In the genomic region with DNA sequence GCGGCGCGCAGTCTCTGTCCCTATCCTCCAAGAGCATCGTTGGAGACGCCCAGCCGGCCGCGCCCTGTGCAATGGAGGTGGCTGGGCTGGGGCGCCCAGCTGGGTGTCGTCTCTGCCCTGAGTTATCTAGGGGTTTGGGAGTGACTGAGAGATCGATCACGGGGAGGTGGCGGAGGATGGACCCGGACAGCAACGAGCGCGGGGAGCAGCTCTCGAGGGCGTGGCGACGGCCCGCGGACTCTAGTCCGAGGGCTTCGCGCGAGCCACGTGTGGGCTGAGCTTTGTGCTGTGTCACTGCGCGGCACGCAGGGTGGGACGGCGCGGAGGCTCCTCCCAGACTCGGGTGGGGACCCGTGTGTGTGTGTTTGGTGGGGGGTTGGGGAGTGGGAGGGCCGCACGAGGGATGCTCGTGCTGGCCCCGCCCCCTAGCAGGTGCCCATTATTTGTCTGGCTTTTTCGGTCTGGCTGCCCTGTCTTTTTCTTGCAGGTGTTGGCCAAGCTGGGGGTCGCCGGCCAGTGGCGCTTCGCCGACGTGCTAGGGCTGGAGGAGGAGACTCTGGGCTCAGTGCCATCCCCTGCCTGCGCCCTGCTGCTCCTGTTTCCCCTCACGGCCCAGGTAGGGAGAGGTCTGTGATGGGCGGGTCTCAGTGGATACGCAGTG, we compare ENCODE assay signal across 8 mouse cellular contexts. TPM values are rescaled to one million over a fixed set of nuclear protein-coding genes. Genes with fewer than 3 reads are reported as not detected.
DNase-seq lines count a peak whose midpoint lies in the region; ATAC-seq and TF ChIP-seq lines count a peak whose summit lies in the region.

No protein-coding gene starts in this region.

- no peaks in the 10 kb centered on the region; the same call in none of the 2 replicates for H3K4me1 ChIP-seq in embryonic facial prominence, embryonic 11.5 days (ENCODE audit: control insufficient read depth, insufficient read depth, low read length)
- H3K4me1 ChIP-seq in heart, embryonic 15.5 days (replicated peaks) = peaks cover 25% of the 10 kb centered on the region
- no peaks in the 10 kb centered on the region; the same call in 1 of the 2 replicates for H3K4me1 ChIP-seq in lung, adult 2 months (ENCODE audit: control insufficient read depth, insufficient read depth, low read length)

- peak overlapping the region; percentile 57 for H3K9ac ChIP-seq in embryonic facial prominence, embryonic 11.5 days (replicated peaks; ENCODE audit: low read length)
- peak overlapping the region; percentile 41 for H3K9ac ChIP-seq in heart, embryonic 15.5 days

- peak overlapping the region; percentile 56 for H3K4me3 ChIP-seq in embryonic facial prominence, embryonic 11.5 days (ENCODE audit: low read depth, low read length)
- H3K4me3 ChIP-seq in heart, embryonic 15.5 days = peak overlapping the region; percentile 58
- peak overlapping the region; percentile 42 for H3K4me3 ChIP-seq in lung, adult 2 months (replicated peaks; ENCODE audit: extremely low read depth, low read depth, low read length)

- no peak overlapping the region for H3K27ac ChIP-seq in embryonic facial prominence, embryonic 11.5 days (replicated peaks; ENCODE audit: low read depth, low read length)
- no peak overlapping the region for H3K27ac ChIP-seq in heart, embryonic 15.5 days

- under 1% methylated on average over 51 of the region's 51 CpGs for WGBS in embryonic facial prominence, embryonic 11.5 days
- under 1% methylated on average over 51 of the region's 51 CpGs for whole genome bisulfite sequencing in heart, embryonic 15.5 days
- 2% methylated on average over 51 of the region's 51 CpGs for WGBS in lung, adult 2 months

- peaks cover 7% of the 10 kb centered on the region; the same call in 1 of the 2 replicates for H3K27me3 ChIP-seq in embryonic facial prominence, embryonic 11.5 days (ENCODE audit: control insufficient read depth, insufficient read depth, low read length)
- peaks cover 16% of the 10 kb centered on the region for H3K27me3 ChIP-seq in heart, embryonic 15.5 days

- no peak for TF ChIP-seq POLR2A in lung, adult 2 months (IDR thresholded peaks at IDR 0.05; ENCODE audit: borderline replicate concordance, extremely low read depth, low read depth, low read length)

- H3K36me3 ChIP-seq in embryonic facial prominence, embryonic 11.5 days (replicated peaks; ENCODE audit: control insufficient read depth, insufficient read depth, low read depth, low read length) = no peaks in the 10 kb centered on the region
- H3K36me3 ChIP-seq in heart, embryonic 15.5 days = no peaks in the 10 kb centered on the region

- peak overlapping the region; percentile 99 for H3K4me2 ChIP-seq in embryonic facial prominence, embryonic 11.5 days (ENCODE audit: low read depth, low read length)
- peak overlapping the region; percentile 96 for H3K4me2 ChIP-seq in heart, embryonic 15.5 days

- DNase-seq in urinary bladder, adult 18-20 months (ENCODE audit: low spot score in 2 of 2) = peak; percentile 17 to 35
- no peak for DNase-seq in urinary bladder, postnatal 10 days (ENCODE audit: low spot score)
- DNase-seq in embryonic facial prominence, embryonic 11.5 days (ENCODE audit: low spot score) = peak; percentile 57
- peak; percentile 69 to 80 for DNase-seq in layer of hippocampus, adult 18-20 months (ENCODE audit: low spot score in 2 of 2)
- peak; percentile 9 for DNase-seq in lung, adult 2 months
- DNase-seq in retina, postnatal 1 day = peak; percentile 82

- ATAC-seq in embryonic facial prominence, embryonic 11.5 days (replicated peaks; ENCODE audit: insufficient number of reproducible peaks, low FRiP score, low TSS enrichment, low read depth) = peak; percentile 83
- ATAC-seq in heart, embryonic 15.5 days (replicated peaks; ENCODE audit: insufficient number of reproducible peaks, insufficient read depth, low FRiP score, low read depth) = peak; percentile 73
- ATAC-seq in erythroblast, adult 5-6 weeks (replicated peaks; ENCODE audit: low FRiP score, poor library complexity, severe bottlenecking) = no peak

- no peaks in the 10 kb centered on the region for H3K9me3 ChIP-seq in embryonic facial prominence, embryonic 11.5 days (replicated peaks; ENCODE audit: control insufficient read depth, low read length)
- H3K9me3 ChIP-seq in heart, embryonic 15.5 days (replicated peaks) = no peaks in the 10 kb centered on the region

- no peak for TF ChIP-seq CTCF in lung, adult 2 months (IDR thresholded peaks at IDR 0.05; ENCODE audit: insufficient read depth, low read length)

RNA-seq across cellular contexts. Expression of a gene that starts 0.7 kb away (rescaled TPM):
- polyA plus RNA-seq in embryonic facial prominence, embryonic 11.5 days (2014; fragmentation: Nextera tagmentation; extraction: Ambion mirVana) = 181 and 212 TPM in 2 replicates
- 91.4 and 116 TPM in 2 replicates for polyA plus RNA-seq in heart, embryonic 15.5 days (2015; fragmentation: Nextera tagmentation; extraction: Ambion mirVana)
- 100 to 1,000 TPM; 839 to 868 TPM for total RNA-seq in layer of hippocampus, adult 18-20 months (2021)
- polyA plus RNA-seq in lung, adult 2 months (2012; rRNA removed) = 8.0 and 9.3 TPM in 2 replicates
- not detected in 2 replicates for total RNA-seq in erythroblast, adult 5-6 weeks (2015; ENCODE audit: low replicate concordance)
- total RNA-seq in erythroblast, adult 5-6 weeks (2017; ENCODE audit: low replicate concordance) = 0.98 TPM in 1 of 2 replicates, not detected in the other

RNA-seq across cellular contexts. Expression of a gene that starts 58.0 kb away (rescaled TPM):
- polyA plus RNA-seq in embryonic facial prominence, embryonic 11.5 days (2014; fragmentation: Nextera tagmentation; extraction: Ambion mirVana) = 27.8 and 33.5 TPM in 2 replicates
- polyA plus RNA-seq in heart, embryonic 15.5 days (2015; fragmentation: Nextera tagmentation; extraction: Ambion mirVana) = 32.6 and 35.5 TPM in 2 replicates
- total RNA-seq in layer of hippocampus, adult 18-20 months (2021) = 10 to 100 TPM; 55.9 to 59.5 TPM
- 11.7 and 24.6 TPM in 2 replicates for polyA plus RNA-seq in lung, adult 2 months (2012; rRNA removed)
- total RNA-seq in erythroblast, adult 5-6 weeks (2015; ENCODE audit: low replicate concordance) = not detected in 2 replicates
- 0.34 TPM in 1 of 2 replicates, not detected in the other for total RNA-seq in erythroblast, adult 5-6 weeks (2017; ENCODE audit: low replicate concordance)
